Mouse (Mus musculus) hematopoietic stem cell, adult 5-6 weeks (primary cell): ENCODE data around the gene Nfx1. TPM values are rescaled to one million over a fixed set of nuclear protein-coding genes. Genes with fewer than 3 reads are reported as not detected.

Source experiments
- ATAC-seq, 2 experiments: fragments of 125-278 bp in 1 of 2; replicated peaks in 1 of 2; 2 replicates each; pipeline ENCODE4 v1.8.0; 2016 to 2017; ENCODE audit warnings: inconsistent platforms in 2 of 2, mild to moderate bottlenecking in 2 of 2, moderate number of reproducible peaks in 2 of 2, low read depth in 1 of 2, moderate TSS enrichment in 1 of 2; ENCODE audit not compliant: low FRiP score in 2 of 2, poor library complexity in 2 of 2, severe bottlenecking in 2 of 2, insufficient read depth in 1 of 2, low TSS enrichment in 1 of 2
- total RNA-seq: library from RNA; stranded (forward); fragments of 172-1452, 232-1000 nt; gene quantifications from 2 replicates; pipeline ENCODE4 v1.2.3, GENCODE M21; 2017

Gene Nfx1
- total RNA-seq, 1 experiment from 2014 or later, result 72.2 TPM

GRCm38 (mm10) chr4:40969781-40970591 lies 720 bp upstream of the Nfx1 start:
- ATAC-seq, result no peak

- ATAC-seq, result no peak
These were observed 189 bp upstream of the Nfx1 start for GRCm38 (mm10) chr4:40970592-40970841.

DNA sequence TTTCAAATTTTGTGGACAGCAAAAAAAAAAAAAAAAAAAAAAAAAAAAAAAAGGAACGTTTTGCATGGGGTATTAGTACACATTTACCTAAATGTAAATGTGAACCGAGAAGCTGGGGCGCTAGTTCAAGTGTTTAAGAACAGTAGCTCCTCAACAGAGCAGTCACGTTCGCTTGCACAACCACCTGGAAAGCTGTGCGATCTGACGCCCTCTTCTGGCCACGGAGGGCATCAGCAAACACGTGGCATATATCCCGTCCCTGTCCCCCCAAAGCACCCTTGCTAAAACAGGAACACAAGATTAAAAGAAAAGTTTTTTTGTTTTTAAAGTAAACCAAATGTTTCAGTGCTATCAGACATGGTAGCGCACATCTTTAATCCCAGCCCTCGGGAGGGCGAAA lies 1.0 kb downstream of the Nfx1 start:
- ATAC-seq, result peak; percentile 38 to 44; a peak in 3 of 4 replicates

GRCm38 (mm10) chr4:40974011-40974410 lies 3.3 kb downstream of the Nfx1 start:
- ATAC-seq, result no peak

- ATAC-seq, result no peak
These were observed 5.0 kb downstream of the Nfx1 start for GRCm38 (mm10) chr4:40975678-40976077.

GRCm38 (mm10) chr4:40976651-40977050 lies 5.9 kb downstream of the Nfx1 start:
- no peak for ATAC-seq

GRCm38 (mm10) chr4:40979430-40979829 lies 8.7 kb downstream of the Nfx1 start:
- ATAC-seq, result no peak

DNA sequence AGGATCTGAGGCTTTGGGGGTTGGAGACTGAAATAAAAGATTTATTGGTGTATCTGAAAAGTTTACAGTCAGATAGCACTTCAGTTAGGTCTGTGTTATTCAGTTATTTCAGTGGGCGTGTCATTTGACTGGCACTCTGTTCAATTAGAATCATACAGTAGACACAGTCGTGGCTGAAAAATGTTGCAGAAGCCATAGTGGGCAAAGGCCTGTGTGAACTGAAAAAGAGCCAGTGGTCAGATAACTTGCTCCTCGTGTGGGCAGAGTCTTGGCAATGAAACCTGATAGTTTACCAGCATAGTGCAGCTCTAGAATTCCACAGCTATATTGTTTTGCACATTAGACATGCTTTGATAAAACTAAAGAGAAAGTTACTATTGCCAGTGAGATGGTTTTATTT lies 11.8 kb downstream of the Nfx1 start:
- ATAC-seq, result no peak

GRCm38 (mm10) chr4:40983686-40984085 lies 13.0 kb downstream of the Nfx1 start:
- no peak for ATAC-seq

GRCm38 (mm10) chr4:40989633-40990032 lies 18.9 kb downstream of the Nfx1 start:
- no peak for ATAC-seq

- ATAC-seq, result no peak
These were observed 25.6 kb downstream of the Nfx1 start for GRCm38 (mm10) chr4:40996302-40996701.

DNA sequence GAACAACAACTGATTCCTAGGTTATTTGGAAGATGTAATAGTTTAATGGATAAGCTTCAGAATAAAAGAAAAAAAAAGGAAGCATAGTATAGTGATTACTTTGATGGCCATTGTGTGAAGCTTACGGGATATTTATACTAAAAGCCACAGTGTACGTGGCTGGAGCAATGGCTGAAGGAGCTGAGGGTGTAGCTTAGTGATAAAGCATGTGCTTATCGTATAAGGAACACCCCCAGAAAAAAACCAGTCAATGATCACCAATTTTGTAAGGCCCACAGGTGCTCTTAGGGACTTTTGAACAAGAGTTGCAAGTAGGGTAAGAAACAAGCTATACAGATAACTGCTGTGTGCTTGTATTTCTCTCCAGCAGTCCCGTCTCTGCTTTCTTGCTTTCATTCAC lies 27.2 kb downstream of the Nfx1 start:
- ATAC-seq, result no peak

- no peak for ATAC-seq
These were observed 29.6 kb downstream of the Nfx1 start for GRCm38 (mm10) chr4:41000271-41000670.

- ATAC-seq, result no peak
These were observed 30.3 kb downstream of the Nfx1 start for GRCm38 (mm10) chr4:41000842-41001639.

GRCm38 (mm10) chr4:41013351-41013750 lies 42.6 kb downstream of the Nfx1 start:
- no peak for ATAC-seq

GRCm38 (mm10) chr4:41015798-41016197 lies 45.1 kb downstream of the Nfx1 start:
- ATAC-seq, result no peak

DNA sequence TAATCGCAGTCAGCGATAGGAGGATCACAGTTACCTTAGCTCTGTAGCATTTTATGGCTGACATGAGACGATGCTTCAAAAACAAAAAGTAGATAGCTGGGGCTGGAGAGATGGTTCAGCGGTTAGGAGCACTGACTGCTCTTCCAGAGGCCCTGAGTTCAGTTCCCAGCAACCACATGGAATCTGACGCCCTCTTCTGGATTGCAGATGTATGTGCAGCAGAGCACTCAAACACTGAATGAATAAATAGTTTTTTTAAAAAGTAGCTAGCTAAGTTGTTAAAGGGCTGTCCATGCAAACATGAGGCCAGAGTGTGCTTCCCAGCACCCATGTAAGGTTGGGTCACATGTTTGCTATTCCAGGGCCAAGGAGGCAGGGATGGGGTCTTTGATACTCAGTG lies 50.4 kb downstream of the Nfx1 start:
- no peak for ATAC-seq

GRCm38 (mm10) chr4:41026086-41026787 lies 55.5 kb downstream of the Nfx1 start:
- peak; percentile 43 to 62 for ATAC-seq
